Mouse (Mus musculus) small intestine, adult 2 months (tissue): ENCODE measurements around the gene Insm2. TPM values are rescaled to one million over a fixed set of nuclear protein-coding genes. Genes with fewer than 3 reads are reported as not detected.

ENCODE experiments used
- H3K27ac ChIP-seq: fragments of 200-500 bp; 2 replicates; pipeline ENCODE4 v1.5.1; 2012; ENCODE audit warnings: low read depth, low read length, control low read depth, inconsistent platforms; ENCODE audit not compliant: insufficient read depth
- H3K27me3 ChIP-seq: fragments of 200-500 bp; 2 replicates; pipeline ENCODE4 v1.6.1; 2012; ENCODE audit warnings: mild to moderate bottlenecking, moderate library complexity, low read length, inconsistent platforms; ENCODE audit not compliant: control insufficient read depth, insufficient read depth
- H3K36me3 ChIP-seq: fragments of 200-500 bp; 2 replicates; pipeline ENCODE4 v1.6.1; 2012; ENCODE audit warnings: mild to moderate bottlenecking, low read length, control low read depth, inconsistent platforms; ENCODE audit not compliant: control insufficient read depth, insufficient read depth
- H3K4me1 ChIP-seq: fragments of 200-500 bp; 2 replicates; pipeline ENCODE4 v1.6.1; 2012; ENCODE audit warnings: low read length, inconsistent platforms, mixed read lengths; ENCODE audit not compliant: control insufficient read depth, insufficient read depth, insufficient read length
- H3K4me3 ChIP-seq: fragments of 200-500 bp; 2 replicates; pipeline ENCODE4 v1.5.1; 2012; ENCODE audit warnings: low read depth, mild to moderate bottlenecking, control low read depth, inconsistent platforms, low read length, moderate library complexity
- CTCF ChIP-seq: fragments of 200-500 bp; IDR thresholded peaks from 2 replicates; pipeline ENCODE4 v1.5.1; 2012; ENCODE audit warnings: low read depth, mild to moderate bottlenecking, control low read depth, inconsistent platforms, low read length, moderate library complexity, mixed read lengths; ENCODE audit not compliant: insufficient replicate concordance, insufficient read length; ENCODE audit errors: extremely low read depth
- POLR2A ChIP-seq: fragments of 200-500 bp; IDR thresholded peaks from 2 replicates; pipeline ENCODE4 v1.6.1; 2012; ENCODE audit warnings: low read depth, mild to moderate bottlenecking, control low read depth, inconsistent platforms, low read length, moderate library complexity
- WGBS: fragments of 180-500 bp; shearing (Covaris S2); methylation state at CpG from one replicate; pipeline ENCODE4 v1.1.7; 2018; 5-methylcytosine and 5-hydroxymethylcytosine counted together
- polyA plus RNA-seq: library from polyadenylated mRNA; depleted of rRNA; stranded (reverse); fragments of >200 nt; gene quantifications from 2 replicates; pipeline ENCODE4 v1.2.3, GENCODE M21; 2012; rRNA removed

Gene Insm2
- polyA plus RNA-seq, 1 experiment, result not detected

DNA sequence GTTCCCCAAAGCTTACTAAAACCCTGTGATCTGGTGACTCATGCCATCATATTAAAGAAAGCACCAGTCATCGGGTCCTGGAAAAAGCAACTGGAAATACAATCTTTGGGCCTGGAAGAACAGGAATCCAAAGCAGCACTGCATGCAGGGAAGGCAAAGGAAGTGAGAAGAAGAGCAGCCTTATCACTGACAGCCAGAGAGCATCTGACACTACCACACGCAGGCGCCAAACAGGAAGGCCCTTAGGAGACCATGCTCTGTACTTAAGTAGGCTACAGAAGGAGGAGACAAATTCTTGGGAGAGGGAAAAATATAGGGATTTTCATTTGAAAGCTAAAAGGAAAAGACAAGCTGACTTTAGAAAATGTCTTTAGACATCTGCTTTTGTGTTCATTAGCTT lies 5.2 kb downstream of the Insm2 start:
- no peak overlapping the region for H3K27ac ChIP-seq
- no peak for TF ChIP-seq CTCF
- TF ChIP-seq POLR2A, result no peak
- 85% methylated on average over 3 of the region's 3 CpGs for WGBS
- peaks cover 14% of the 10 kb centered on the region for H3K27me3 ChIP-seq
- H3K36me3 ChIP-seq, result peaks cover 5% of the 10 kb centered on the region
- peaks cover 8% of the 10 kb centered on the region for H3K4me1 ChIP-seq
- no peak overlapping the region for H3K4me3 ChIP-seq

DNA sequence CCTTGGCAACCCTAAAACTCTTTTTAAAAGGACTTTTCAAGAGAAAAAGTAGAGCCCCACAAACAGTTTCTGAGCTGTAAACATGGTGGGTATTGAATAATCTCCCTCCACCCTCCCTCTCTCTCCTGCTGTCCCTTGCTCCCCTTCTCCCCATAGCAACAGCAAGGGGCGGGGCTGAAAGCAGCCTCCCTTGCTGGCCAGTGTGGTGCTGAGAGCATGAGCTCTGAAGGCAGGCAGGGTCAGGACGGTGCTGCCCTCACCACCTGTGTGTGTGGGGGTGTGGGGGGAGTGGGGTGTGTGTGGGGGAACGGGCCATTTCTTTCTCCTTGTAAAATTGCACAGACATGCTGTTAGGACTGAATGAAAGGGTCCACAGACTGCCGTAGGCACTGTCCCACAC lies 8.7 kb downstream of the Insm2 start:
- no peaks in the 10 kb centered on the region for H3K27me3 ChIP-seq
- 63% methylated on average over 4 of the region's 4 CpGs for WGBS
- no peak for TF ChIP-seq POLR2A
- TF ChIP-seq CTCF, result no peak
- no peak overlapping the region for H3K27ac ChIP-seq
- H3K4me3 ChIP-seq, result no peak overlapping the region
- no peaks in the 10 kb centered on the region for H3K4me1 ChIP-seq
- peaks cover 7% of the 10 kb centered on the region for H3K36me3 ChIP-seq

- TF ChIP-seq POLR2A, result no peak
- no peak for TF ChIP-seq CTCF
- H3K27me3 ChIP-seq, result no peaks in the 10 kb centered on the region
- H3K4me3 ChIP-seq, result no peak overlapping the region
- no peak overlapping the region for H3K27ac ChIP-seq
- no peaks in the 10 kb centered on the region for H3K4me1 ChIP-seq
- H3K36me3 ChIP-seq, result peaks cover 3% of the 10 kb centered on the region; the same call in 1 of the 2 replicates
- WGBS, result 70% methylated on average over 2 of the region's 2 CpGs
Observed at GRCm38 (mm10) chr12:55610812-55611211, 11.6 kb downstream of the Insm2 start.

DNA sequence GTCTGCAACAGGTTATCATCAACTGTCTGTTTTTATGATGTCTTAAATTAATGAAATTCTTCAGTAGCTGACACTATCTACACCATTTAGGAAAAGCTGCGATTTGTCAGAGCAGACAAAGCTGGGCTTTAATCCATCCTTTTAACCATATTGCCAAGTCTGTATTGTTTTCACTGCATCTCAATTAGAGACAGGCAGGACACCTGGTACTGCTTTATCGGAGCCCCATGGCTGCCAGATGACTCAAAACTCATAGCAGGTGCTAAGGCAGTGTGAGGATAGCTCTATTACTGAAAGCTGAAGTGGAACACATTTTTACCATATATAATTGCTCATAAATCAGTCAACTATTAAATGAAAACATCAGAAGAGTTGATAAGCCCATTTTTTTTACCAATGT lies 21.1 kb downstream of the Insm2 start:
- H3K4me1 ChIP-seq, result no peaks in the 10 kb centered on the region
- H3K27me3 ChIP-seq, result no peaks in the 10 kb centered on the region
- no peak overlapping the region for H3K27ac ChIP-seq
- WGBS, result 90% methylated on average over 2 of the region's 2 CpGs
- H3K36me3 ChIP-seq, result 0 out of 2 replicates have a peak, but pooled peaks cover 2% of the 10 kb centered on the region
- H3K4me3 ChIP-seq, result no peak overlapping the region
- TF ChIP-seq CTCF, result no peak
- TF ChIP-seq POLR2A, result no peak

GRCm38 (mm10) chr12:55622615-55623245 lies 23.5 kb downstream of the Insm2 start:
- Histone ChIP-seq H3K27me3 (no peaks in the 10 kb centered on the region), H3K4me1 (no peaks in the 10 kb centered on the region), H3K27ac (no peak overlapping the region), H3K36me3 (0 out of 2 replicates have a peak, but pooled peaks cover 2% of the 10 kb centered on the region), H3K4me3 (no peak overlapping the region)
- WGBS, result 81% methylated on average over 3 of the region's 3 CpGs
- no peak for TF ChIP-seq POLR2A
- no peak for TF ChIP-seq CTCF

DNA sequence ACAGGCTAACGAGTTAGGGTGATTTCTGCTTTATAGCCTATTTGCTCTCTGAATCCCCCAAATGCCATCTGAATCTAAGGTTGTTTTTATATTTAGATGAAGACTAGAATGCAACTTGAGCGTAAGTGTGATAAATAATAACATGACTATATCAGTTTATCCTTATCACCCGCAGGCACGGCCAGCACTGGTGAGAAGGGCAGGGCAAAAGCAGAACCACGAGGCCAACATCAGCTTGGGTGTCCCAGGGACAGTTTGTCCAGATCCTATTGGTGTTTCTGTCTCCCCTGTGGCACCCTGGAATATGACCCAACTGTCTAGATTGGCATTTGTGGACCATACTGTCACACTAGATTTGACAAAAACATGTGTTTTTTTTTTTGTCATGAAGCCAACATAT lies 24.0 kb downstream of the Insm2 start:
- H3K4me3 ChIP-seq, result no peak overlapping the region
- TF ChIP-seq CTCF (no peak), POLR2A (no peak)
- 79% methylated on average over 5 of the region's 5 CpGs for WGBS
- no peaks in the 10 kb centered on the region for H3K4me1 ChIP-seq
- 0 out of 2 replicates have a peak, but pooled peaks cover 2% of the 10 kb centered on the region for H3K36me3 ChIP-seq
- no peak overlapping the region for H3K27ac ChIP-seq
- no peaks in the 10 kb centered on the region for H3K27me3 ChIP-seq

- no peak overlapping the region for H3K4me3 ChIP-seq
- no peak overlapping the region for H3K27ac ChIP-seq
- H3K36me3 ChIP-seq, result no peaks in the 10 kb centered on the region
- WGBS, result 51% methylated on average over 4 of the region's 4 CpGs
- no peaks in the 10 kb centered on the region for H3K4me1 ChIP-seq
- H3K27me3 ChIP-seq, result no peaks in the 10 kb centered on the region
- TF ChIP-seq POLR2A (no peak), CTCF (peak; percentile 37; the same call in 1 of the 2 replicates)
Observed at GRCm38 (mm10) chr12:55626711-55627110, 27.5 kb downstream of the Insm2 start.

DNA sequence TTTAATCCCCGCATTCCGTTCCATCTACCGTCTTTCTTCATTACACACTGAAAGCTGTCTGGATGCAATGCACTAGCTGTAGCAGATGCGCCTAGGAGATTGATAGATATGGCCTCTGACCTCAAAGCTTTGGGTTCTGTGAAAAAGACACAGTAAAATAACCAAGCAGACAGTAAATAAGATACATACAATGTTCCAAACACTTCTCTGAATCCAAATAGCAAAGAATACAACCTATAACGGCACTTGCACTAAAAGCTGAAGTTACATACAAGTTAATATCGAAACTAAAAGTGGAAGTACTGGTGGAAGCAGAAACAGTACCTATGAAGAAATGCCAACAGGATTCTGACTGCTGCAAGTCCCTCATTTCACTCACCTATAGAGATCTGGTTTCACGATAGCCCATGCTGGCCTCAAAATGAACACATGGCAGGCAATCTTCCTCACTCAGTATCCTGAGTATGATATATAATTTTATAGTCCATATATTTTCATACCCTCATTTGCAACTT lies 48.8 kb downstream of the Insm2 start:
- no peaks in the 10 kb centered on the region for H3K4me1 ChIP-seq
- H3K36me3 ChIP-seq, result 0 out of 2 replicates have a peak, but pooled peaks cover 3% of the 10 kb centered on the region
- 90% methylated on average over 7 of the region's 7 CpGs for WGBS
- no peak overlapping the region for H3K27ac ChIP-seq
- TF ChIP-seq POLR2A, result no peak
- no peak for TF ChIP-seq CTCF
- H3K4me3 ChIP-seq, result no peak overlapping the region
- H3K27me3 ChIP-seq, result no peaks in the 10 kb centered on the region

Other genes with a start within 250 kb of the Insm2 start
- 13.8 and 17.3 TPM in 2 replicates for gene Psma6, start 215.2 kb upstream of the Insm2 start, polyA plus RNA-seq
- gene Nfkbia, start 106.8 kb upstream of the Insm2 start, polyA plus RNA-seq, result 171 and 272 TPM in 2 replicates
- not detected in 2 replicates for gene Aldoart2, start 34.2 kb upstream of the Insm2 start, polyA plus RNA-seq
- 5.3 and 8.4 TPM in 2 replicates for gene Ralgapa1, start 221.7 kb downstream of the Insm2 start, polyA plus RNA-seq
- 0.63 and 1.4 TPM in 2 replicates for gene Brms1l, start 236.9 kb downstream of the Insm2 start, polyA plus RNA-seq